Mouse (Mus musculus) E14TG2a.4 (cell line): ENCODE data around the gene Rph3al.

ENCODE experiments used
- H3K27me3 ChIP-seq: 2 replicates; pipeline ENCODE4 v1.6.1; 2014; ENCODE audit warnings: low read length, control low read depth; ENCODE audit not compliant: insufficient read depth
- H3K36me3 ChIP-seq: 2 replicates; pipeline ENCODE4 v1.6.1; 2014; ENCODE audit warnings: low read length, control low read depth; ENCODE audit not compliant: insufficient read depth
- H3K4me1 ChIP-seq: replicated peaks from 2 replicates; pipeline ENCODE4 v1.6.1; 2014; ENCODE audit warnings: low read depth, low read length, control low read depth
- H3K4me3 ChIP-seq: replicated peaks from 2 replicates; pipeline ENCODE4 v1.5.1; 2014; ENCODE audit warnings: mild to moderate bottlenecking, low read length
- H3K9me3 ChIP-seq: 2 replicates; pipeline ENCODE4 v1.6.1; 2014; ENCODE audit warnings: low read length, control low read depth
- CTCF ChIP-seq: conservative IDR thresholded peaks from 2 replicates; pipeline ENCODE4 v1.5.1; 2014; ENCODE audit warnings: low read length
- NANOG ChIP-seq: IDR thresholded peaks from 2 replicates; pipeline ENCODE4 v1.6.1; 2014; ENCODE audit warnings: borderline replicate concordance, low read length, mixed read lengths
- POU5F1 ChIP-seq: IDR thresholded peaks from 2 replicates; pipeline ENCODE4 v1.6.1; 2014; ENCODE audit warnings: low read length, borderline replicate concordance

Rph3al gene

DNA sequence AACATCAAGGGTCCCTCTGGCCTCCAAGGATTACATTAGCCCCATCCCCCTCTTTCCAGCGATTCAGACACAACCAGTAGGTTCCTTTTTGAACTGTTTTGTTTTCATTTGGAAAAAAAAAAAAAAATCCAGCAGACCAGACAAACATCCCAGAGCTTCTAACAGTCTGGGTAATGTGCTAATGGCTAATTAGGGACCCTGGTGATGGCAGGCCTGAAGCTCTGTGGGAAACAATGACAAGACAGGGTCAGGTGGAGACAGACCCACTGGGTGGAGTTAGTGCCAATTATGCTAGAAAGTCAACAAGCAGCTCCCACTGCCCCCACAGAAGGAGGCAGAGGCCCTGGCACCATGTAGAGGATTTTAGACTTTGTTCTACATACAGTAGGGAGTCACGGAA lies 44.3 kb downstream of the Rph3al start:
- Histone ChIP-seq H3K27me3 (peaks cover 18% of the 10 kb centered on the region), H3K4me3 (no peak overlapping the region), H3K9me3 (no peaks in the 10 kb centered on the region), H3K4me1 (peaks cover 6% of the 10 kb centered on the region; the same call in 1 of the 2 replicates), H3K36me3 (no peaks in the 10 kb centered on the region)
- TF ChIP-seq CTCF (no peak), POU5F1 (no peak), NANOG (no peak)

DNA sequence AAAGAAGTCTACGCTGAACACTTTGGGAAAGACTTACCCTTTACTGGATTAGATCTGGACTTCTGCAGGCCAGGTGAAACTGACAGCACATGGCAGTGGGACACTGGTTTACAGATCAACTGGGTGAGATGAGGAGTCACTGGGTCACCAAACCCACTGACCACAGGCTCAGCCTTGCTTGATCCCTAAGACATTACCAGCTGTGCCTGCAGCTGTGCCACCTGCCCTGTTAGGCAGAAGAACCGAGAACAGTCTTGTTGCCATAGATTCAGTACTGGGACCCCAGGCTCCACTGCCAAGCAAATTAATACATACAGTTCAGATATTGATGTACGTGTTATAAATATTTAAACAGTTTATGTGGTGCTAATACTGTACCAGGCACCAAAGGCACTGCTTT lies 50.9 kb downstream of the Rph3al start:
- H3K9me3 ChIP-seq = no peaks in the 10 kb centered on the region
- H3K27me3 ChIP-seq = peaks cover 13% of the 10 kb centered on the region
- no peak overlapping the region for H3K4me3 ChIP-seq
- H3K36me3 ChIP-seq = no peaks in the 10 kb centered on the region
- H3K4me1 ChIP-seq = no peaks in the 10 kb centered on the region
- no peak for TF ChIP-seq NANOG
- TF ChIP-seq CTCF = no peak
- TF ChIP-seq POU5F1 = no peak

DNA sequence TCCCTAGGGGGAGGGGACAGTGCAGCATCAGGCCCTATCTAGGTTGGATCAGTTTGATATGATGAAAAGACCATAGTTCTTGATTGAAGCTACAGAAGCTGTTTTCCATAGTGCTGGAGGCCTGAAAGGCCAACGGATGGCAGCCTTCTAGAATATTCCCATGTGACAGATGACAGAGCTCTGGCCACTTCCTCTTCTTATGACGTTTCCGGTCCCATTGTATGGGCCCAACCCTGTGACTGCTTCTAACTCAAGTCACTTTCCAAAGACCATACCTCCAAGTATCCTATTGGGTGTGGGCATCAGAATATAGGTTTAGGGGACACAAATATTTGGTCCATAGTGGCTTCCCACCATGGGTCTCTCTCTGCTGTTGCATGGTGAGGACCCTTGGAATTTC lies 57.0 kb downstream of the Rph3al start:
- Histone ChIP-seq H3K4me1 (peaks cover 9% of the 10 kb centered on the region), H3K9me3 (no peaks in the 10 kb centered on the region), H3K4me3 (no peak overlapping the region), H3K36me3 (no peaks in the 10 kb centered on the region), H3K27me3 (peaks cover 17% of the 10 kb centered on the region; the same call in 1 of the 2 replicates)
- no peak for TF ChIP-seq NANOG
- TF ChIP-seq POU5F1 = no peak
- TF ChIP-seq CTCF = no peak

DNA sequence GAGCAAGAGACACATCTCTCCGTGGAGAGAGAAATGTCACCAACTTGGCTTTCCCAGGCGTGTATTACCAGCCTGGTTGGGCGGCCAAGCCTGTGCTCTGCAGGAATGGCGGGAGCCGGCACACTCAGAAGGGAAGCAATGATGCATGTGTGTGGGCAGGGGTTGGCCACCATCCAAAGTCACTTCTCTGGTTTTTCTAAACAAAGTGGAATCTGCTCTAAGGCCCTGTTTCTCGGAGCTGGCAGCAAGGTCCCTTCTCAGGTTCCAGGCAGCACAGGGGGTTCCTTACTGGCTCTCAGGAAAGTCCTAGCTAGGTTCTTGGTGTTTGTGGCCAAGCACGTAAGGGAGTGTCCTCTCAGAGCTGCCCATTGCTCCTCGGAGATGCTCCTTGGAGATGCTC lies 58.2 kb downstream of the Rph3al start:
- peaks cover 20% of the 10 kb centered on the region; the same call in 1 of the 2 replicates for H3K27me3 ChIP-seq
- TF ChIP-seq CTCF (no peak), POU5F1 (no peak), NANOG (no peak)
- H3K4me3 ChIP-seq = no peak overlapping the region
- no peaks in the 10 kb centered on the region for H3K36me3 ChIP-seq
- H3K4me1 ChIP-seq = peaks cover 13% of the 10 kb centered on the region
- no peaks in the 10 kb centered on the region for H3K9me3 ChIP-seq

DNA sequence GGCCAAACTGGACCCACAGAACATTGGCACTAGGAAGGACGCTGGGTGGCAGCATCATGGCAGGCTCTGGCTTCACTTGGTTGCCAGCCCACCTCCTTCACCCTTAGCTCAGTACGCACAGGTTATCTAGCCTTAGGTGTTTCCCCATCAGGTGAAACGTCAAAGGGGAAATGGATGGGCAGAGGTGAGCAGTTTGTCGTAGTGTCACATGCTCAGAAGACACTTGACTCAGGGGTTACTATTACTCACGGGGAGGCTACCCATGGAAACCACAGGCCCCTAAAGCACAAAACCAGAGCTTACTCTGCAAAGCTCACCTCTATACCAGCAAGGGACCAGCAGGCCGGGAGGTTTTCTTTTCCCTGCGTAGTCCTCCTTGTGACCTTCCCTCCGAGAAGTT lies 59.8 kb downstream of the Rph3al start:
- Histone ChIP-seq H3K4me1 (peaks cover 13% of the 10 kb centered on the region), H3K27me3 (peaks cover 20% of the 10 kb centered on the region; the same call in 1 of the 2 replicates), H3K9me3 (no peaks in the 10 kb centered on the region), H3K36me3 (no peaks in the 10 kb centered on the region), H3K4me3 (no peak overlapping the region)
- TF ChIP-seq NANOG (no peak), POU5F1 (no peak), CTCF (no peak)

DNA sequence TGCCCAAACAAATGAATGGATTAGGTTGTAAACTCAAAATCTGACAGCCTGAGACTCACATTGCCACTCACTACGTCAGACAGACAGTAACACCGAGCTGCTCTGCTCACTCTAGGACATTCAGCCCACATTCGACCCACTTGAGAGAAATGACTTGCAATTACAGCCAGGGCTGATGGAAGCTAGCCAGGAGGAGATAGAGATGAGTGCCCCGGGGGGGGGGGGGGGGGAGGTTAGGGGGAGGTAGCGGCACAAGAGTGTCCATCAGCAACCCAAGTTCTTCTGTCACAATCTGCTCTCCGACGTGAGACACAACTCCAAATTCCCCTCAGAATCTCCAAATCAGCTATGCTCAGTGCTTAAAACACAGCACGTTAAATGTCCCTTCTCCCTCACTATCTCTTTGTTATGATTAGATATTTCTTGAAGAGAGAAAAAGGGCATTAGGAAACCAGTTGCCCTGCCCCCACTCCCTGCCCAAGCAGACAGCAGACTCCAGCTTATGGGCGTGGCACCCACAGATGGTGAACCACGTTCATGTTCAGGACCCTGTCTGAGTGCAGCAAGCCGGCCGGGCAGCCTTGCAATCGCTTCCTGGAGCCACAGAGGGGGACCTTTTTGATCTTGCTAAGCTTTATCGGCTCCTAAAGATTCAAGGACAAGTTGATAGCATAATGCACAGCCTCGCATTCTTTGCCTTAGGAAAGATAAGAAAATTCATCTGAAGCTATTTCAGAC lies 62.0 kb downstream of the Rph3al start:
- H3K27me3 ChIP-seq = peaks cover 28% of the 10 kb centered on the region; the same call in 1 of the 2 replicates
- peaks cover 13% of the 10 kb centered on the region for H3K4me1 ChIP-seq
- H3K36me3 ChIP-seq = no peaks in the 10 kb centered on the region
- TF ChIP-seq POU5F1 = no peak
- TF ChIP-seq NANOG = no peak
- no peak for TF ChIP-seq CTCF
- no peaks in the 10 kb centered on the region for H3K9me3 ChIP-seq
- H3K4me3 ChIP-seq = no peak overlapping the region

DNA sequence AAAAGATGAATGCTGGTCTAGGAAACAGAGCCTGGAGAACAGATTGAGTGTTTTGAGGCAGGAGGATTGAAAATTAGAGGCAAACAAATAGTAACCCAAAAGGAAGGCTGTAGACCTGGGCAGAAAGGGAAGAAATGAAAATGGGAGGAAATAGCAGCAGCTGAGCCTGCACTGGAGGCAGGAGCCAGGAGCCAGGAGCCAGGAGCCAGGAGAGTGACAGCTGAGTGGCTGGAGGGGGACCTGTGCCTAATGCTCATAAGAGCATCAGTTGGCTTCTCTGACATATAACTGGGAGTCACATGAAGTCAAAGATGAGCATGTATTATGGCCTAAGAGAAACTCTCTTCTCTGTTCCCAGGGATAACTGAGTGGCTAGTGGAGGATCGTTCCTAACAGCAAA lies 66.5 kb downstream of the Rph3al start:
- no peaks in the 10 kb centered on the region for H3K36me3 ChIP-seq
- TF ChIP-seq CTCF = no peak
- no peak for TF ChIP-seq POU5F1
- TF ChIP-seq NANOG = no peak
- no peaks in the 10 kb centered on the region for H3K9me3 ChIP-seq
- H3K4me1 ChIP-seq = peaks cover 14% of the 10 kb centered on the region
- no peak overlapping the region for H3K4me3 ChIP-seq
- peaks cover 32% of the 10 kb centered on the region; the same call in 1 of the 2 replicates for H3K27me3 ChIP-seq

DNA sequence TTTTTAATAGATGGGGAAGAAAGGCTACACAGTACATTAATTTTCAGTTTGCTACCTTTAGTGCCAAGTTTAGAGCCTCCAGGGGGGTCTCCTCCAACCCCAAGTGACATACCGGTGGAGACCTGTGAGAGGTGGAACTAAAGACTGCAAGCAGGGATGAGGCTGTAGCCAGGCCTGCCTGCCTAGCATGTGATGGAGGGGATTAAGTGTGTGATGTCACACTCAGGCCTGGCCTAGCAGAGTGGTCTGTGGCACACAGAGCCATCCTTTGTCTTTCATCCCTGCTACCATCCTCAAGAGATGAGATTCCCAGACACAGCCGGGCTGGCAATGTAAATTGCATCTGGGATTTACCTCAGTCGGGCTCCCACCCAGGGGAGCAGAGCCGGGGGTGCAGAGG lies 67.3 kb downstream of the Rph3al start:
- Histone ChIP-seq H3K4me3 (no peak overlapping the region), H3K27me3 (peaks cover 32% of the 10 kb centered on the region; the same call in 1 of the 2 replicates), H3K9me3 (no peaks in the 10 kb centered on the region), H3K36me3 (no peaks in the 10 kb centered on the region), H3K4me1 (peaks cover 9% of the 10 kb centered on the region)
- TF ChIP-seq CTCF = no peak
- no peak for TF ChIP-seq NANOG
- no peak for TF ChIP-seq POU5F1

DNA sequence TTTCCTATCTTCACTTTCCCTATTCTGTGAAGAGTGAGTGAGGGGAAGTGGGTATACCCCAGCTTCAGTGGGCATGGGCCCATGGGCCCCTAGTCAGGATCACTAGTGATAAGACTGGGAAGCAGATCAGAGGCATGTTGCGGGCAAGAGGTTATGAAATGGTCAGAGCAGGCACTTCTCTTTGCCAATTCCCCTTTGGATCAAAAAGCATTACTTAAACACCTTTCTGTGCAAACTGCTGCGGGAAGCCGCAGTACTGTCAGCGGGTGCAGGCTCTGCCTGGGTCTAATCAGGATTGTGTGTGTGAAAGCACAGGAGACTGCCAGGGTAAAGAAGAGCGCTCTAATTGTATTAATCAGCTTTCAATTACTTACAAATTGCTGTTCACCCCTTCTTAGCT lies 67.8 kb downstream of the Rph3al start:
- TF ChIP-seq NANOG = no peak
- Histone ChIP-seq H3K4me3 (no peak overlapping the region), H3K36me3 (no peaks in the 10 kb centered on the region), H3K9me3 (no peaks in the 10 kb centered on the region), H3K27me3 (peaks cover 29% of the 10 kb centered on the region; the same call in 1 of the 2 replicates), H3K4me1 (peaks cover 13% of the 10 kb centered on the region)
